Mouse (Mus musculus) hindbrain, embryonic 11.5 days (tissue): Measurements from ENCODE around the gene Hsdl2. TPM values are rescaled to one million over a fixed set of nuclear protein-coding genes. Genes with fewer than 3 reads are reported as not detected.

ENCODE experiments used
- ATAC-seq: fragments of 200-750 bp; cut with Nextera tagmentation; 2 replicates; pipeline ENCODE4 v1.8.0; 2017; ENCODE audit warnings: mild to moderate bottlenecking, moderate TSS enrichment, moderate library complexity; ENCODE audit not compliant: low FRiP score
- DNase-seq: peaks from one replicate; pipeline ENCODE4 v3.0.0-alpha.2; 2015; ENCODE audit warnings: low spot score
- H3K27ac ChIP-seq: fragments of 300-500 bp; sonication (generic); 2 replicates; pipeline ENCODE4 v1.5.1; 2014; ENCODE audit warnings: mild to moderate bottlenecking, low read depth, low read length
- H3K27me3 ChIP-seq: fragments of 300-500 bp; sonication (generic); 2 replicates; pipeline ENCODE4 v1.6.1; 2014; ENCODE audit warnings: mild to moderate bottlenecking, low read length, moderate library complexity, mixed read lengths; ENCODE audit not compliant: control insufficient read depth, insufficient read depth
- H3K36me3 ChIP-seq: fragments of 300-500 bp; sonication (generic); 2 replicates; pipeline ENCODE4 v1.6.1; 2014; ENCODE audit warnings: mild to moderate bottlenecking, low read length, moderate library complexity, mixed read lengths; ENCODE audit not compliant: control insufficient read depth, insufficient read depth
- H3K4me1 ChIP-seq: fragments of 300-500 bp; sonication (generic); replicated peaks from 2 replicates; pipeline ENCODE4 v1.6.1; 2014; ENCODE audit warnings: low read length, mixed read lengths; ENCODE audit not compliant: control insufficient read depth, insufficient read depth
- H3K4me2 ChIP-seq: fragments of 300-500 bp; sonication (generic); replicated peaks from 2 replicates; pipeline ENCODE4 v1.6.1; 2014; ENCODE audit warnings: mild to moderate bottlenecking, low read depth, low read length
- H3K4me3 ChIP-seq: fragments of 300-500 bp; sonication (generic); 2 replicates; pipeline ENCODE4 v1.5.1; 2014; ENCODE audit warnings: low read depth, low read length
- H3K9ac ChIP-seq: fragments of 300-500 bp; sonication (generic); 2 replicates; pipeline ENCODE4 v1.6.1; 2014; ENCODE audit warnings: low read depth, low read length
- H3K9me3 ChIP-seq: fragments of 300-500 bp; sonication (generic); 2 replicates; pipeline ENCODE4 v1.6.1; 2016; ENCODE audit warnings: low read length; ENCODE audit not compliant: control insufficient read depth
- WGBS: fragments of 180-500 bp; shearing (Covaris S2); extraction: QIAGEN DNeasy Blood & Tissue Kit; methylation state at CpG from one replicate; pipeline ENCODE4 v1.1.7; 2014; 5-methylcytosine and 5-hydroxymethylcytosine counted together
- polyA plus RNA-seq: library from polyadenylated mRNA; unstranded; fragments of >200 nt; fragmentation: Nextera tagmentation; extraction: Ambion mirVana; gene quantifications from 2 replicates; pipeline ENCODE4 v1.2.1, GENCODE M21; 2014

The Hsdl2 gene
- polyA plus RNA-seq, 1 experiment from 2014 or later, result 39.4 TPM

GRCm38 (mm10) chr4:59628255-59628654, 46.9 kb downstream of the Hsdl2 start:
- Histone ChIP-seq H3K9ac (no peak overlapping the region; the same call in 1 of the 2 replicates), H3K4me3 (0 out of 2 replicates have a peak overlapping the region, but pooled peaks have one; percentile 8), H3K4me1 (peaks cover 3% of the 10 kb centered on the region; the same call in 1 of the 2 replicates), H3K4me2 (peak overlapping the region; percentile 27), H3K36me3 (no peaks in the 10 kb centered on the region), H3K27me3 (no peaks in the 10 kb centered on the region), H3K27ac (no peak overlapping the region), H3K9me3 (no peaks in the 10 kb centered on the region)
- 62% methylated on average over 4 of the region's 4 CpGs for WGBS
- ATAC-seq (no peak), DNase-seq (no peak)

DNA sequence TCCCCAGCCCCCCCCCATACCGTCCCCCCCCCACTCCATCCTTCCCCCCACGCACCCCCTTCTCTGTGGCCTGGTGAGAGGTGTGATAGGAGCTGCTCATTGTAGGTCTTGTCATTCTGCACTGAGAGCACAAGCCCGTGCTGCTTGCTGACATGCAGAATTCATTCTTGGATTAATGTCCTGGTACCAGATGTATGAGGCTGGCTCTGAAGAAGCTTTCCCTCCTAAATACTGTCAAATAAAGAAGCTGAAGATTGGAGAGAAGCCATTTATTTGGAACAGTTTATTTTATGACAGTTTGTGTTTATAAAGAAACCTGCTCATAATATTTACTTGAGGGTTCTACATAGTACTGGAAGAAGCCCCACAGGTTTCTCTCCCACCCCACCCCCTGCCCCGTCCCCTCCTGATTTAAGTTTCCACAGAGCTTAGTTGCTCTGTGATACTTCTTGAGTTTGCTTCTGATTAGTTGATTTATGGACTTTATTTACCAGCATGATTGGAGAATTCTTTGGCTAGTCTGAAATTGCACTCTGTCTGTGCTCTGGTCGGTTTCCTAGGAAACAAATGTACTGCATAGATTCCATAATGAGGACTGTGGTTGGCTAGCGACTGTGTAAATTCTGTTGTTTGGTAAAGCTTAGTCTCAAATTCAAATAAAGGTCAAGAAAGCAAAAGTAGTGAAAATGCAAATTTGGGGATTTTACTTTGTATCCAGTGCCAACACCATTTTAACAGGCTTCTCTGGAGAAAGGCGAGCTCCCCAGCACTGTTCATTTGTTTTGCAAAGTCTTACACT, 47.9 kb downstream of the Hsdl2 start:
- DNase-seq (peak; percentile 42), ATAC-seq (peak; percentile 34)
- WGBS, result 21% methylated on average over 7 of the region's 7 CpGs
- Histone ChIP-seq H3K36me3 (no peaks in the 10 kb centered on the region), H3K9me3 (no peaks in the 10 kb centered on the region), H3K27me3 (no peaks in the 10 kb centered on the region), H3K4me1 (peaks cover 3% of the 10 kb centered on the region; the same call in 1 of the 2 replicates), H3K4me3 (no peak overlapping the region), H3K4me2 (peak overlapping the region; percentile 25; the same call in 1 of the 2 replicates), H3K9ac (no peak overlapping the region), H3K27ac (peak overlapping the region; percentile 33; the same call in 1 of the 2 replicates)

- no peak overlapping the region; the same call in 1 of the 2 replicates for H3K27ac ChIP-seq
- ATAC-seq (no peak), DNase-seq (no peak)
- H3K9me3 ChIP-seq, result no peaks in the 10 kb centered on the region
- no peak overlapping the region for H3K4me2 ChIP-seq
- H3K4me1 ChIP-seq, result peaks cover 3% of the 10 kb centered on the region; the same call in 1 of the 2 replicates
- no peak overlapping the region for H3K9ac ChIP-seq
- no peaks in the 10 kb centered on the region for H3K27me3 ChIP-seq
- H3K36me3 ChIP-seq, result no peaks in the 10 kb centered on the region
- no peak overlapping the region for H3K4me3 ChIP-seq
- whole genome bisulfite sequencing, result 56% methylated on average over 9 of the region's 9 CpGs
These were observed 48.8 kb downstream of the Hsdl2 start for GRCm38 (mm10) chr4:59630122-59630521.

GRCm38 (mm10) chr4:59634532-59634931, 53.2 kb downstream of the Hsdl2 start:
- 50% methylated on average over 1 of the region's 1 CpGs for WGBS
- Histone ChIP-seq H3K4me3 (no peak overlapping the region), H3K4me2 (no peak overlapping the region), H3K4me1 (no peaks in the 10 kb centered on the region), H3K9me3 (no peaks in the 10 kb centered on the region), H3K27me3 (no peaks in the 10 kb centered on the region), H3K9ac (no peak overlapping the region), H3K27ac (no peak overlapping the region), H3K36me3 (no peaks in the 10 kb centered on the region)
- DNase-seq (no peak), ATAC-seq (no peak)

GRCm38 (mm10) chr4:59639163-59639562, 57.8 kb downstream of the Hsdl2 start:
- Histone ChIP-seq H3K27me3 (no peaks in the 10 kb centered on the region), H3K9ac (no peak overlapping the region), H3K27ac (no peak overlapping the region), H3K9me3 (no peaks in the 10 kb centered on the region), H3K4me2 (no peak overlapping the region), H3K4me3 (no peak overlapping the region), H3K4me1 (no peaks in the 10 kb centered on the region), H3K36me3 (no peaks in the 10 kb centered on the region)
- DNase-seq, result no peak
- no peak for ATAC-seq

- ATAC-seq (no peak), DNase-seq (no peak)
- Histone ChIP-seq H3K4me1 (no peaks in the 10 kb centered on the region), H3K4me2 (no peak overlapping the region), H3K27me3 (no peaks in the 10 kb centered on the region), H3K9me3 (no peaks in the 10 kb centered on the region), H3K27ac (no peak overlapping the region), H3K36me3 (no peaks in the 10 kb centered on the region), H3K9ac (no peak overlapping the region), H3K4me3 (no peak overlapping the region)
- 94% methylated on average over 2 of the region's 2 CpGs for WGBS
These were observed 59.4 kb downstream of the Hsdl2 start for GRCm38 (mm10) chr4:59640720-59641119.

GRCm38 (mm10) chr4:59642039-59642438, 60.7 kb downstream of the Hsdl2 start:
- Histone ChIP-seq H3K9me3 (no peaks in the 10 kb centered on the region), H3K36me3 (no peaks in the 10 kb centered on the region), H3K4me1 (no peaks in the 10 kb centered on the region), H3K4me2 (no peak overlapping the region), H3K4me3 (no peak overlapping the region), H3K9ac (no peak overlapping the region), H3K27ac (no peak overlapping the region), H3K27me3 (no peaks in the 10 kb centered on the region)
- ATAC-seq (no peak), DNase-seq (no peak)
- WGBS, result 89% methylated on average over 3 of the region's 3 CpGs

DNA sequence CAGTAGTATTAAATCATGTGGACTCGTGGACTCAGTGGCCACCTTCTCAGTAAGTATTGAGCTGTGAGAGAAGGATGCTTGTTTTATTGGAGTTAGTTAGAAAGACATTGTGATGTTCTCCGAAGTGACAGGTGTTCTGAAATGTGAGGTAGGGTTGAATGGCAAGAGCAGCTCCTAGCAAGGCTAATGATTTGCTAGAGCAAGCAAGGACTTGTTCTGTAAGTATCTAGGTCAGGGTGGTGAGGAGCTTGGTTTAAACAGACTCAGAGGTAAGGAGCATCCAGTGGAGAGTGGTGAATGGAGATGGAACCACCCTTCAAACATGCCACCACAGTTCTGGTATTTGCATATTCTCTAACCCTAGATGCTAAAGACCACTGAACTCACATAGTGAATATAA, 61.3 kb downstream of the Hsdl2 start:
- Histone ChIP-seq H3K9me3 (no peaks in the 10 kb centered on the region), H3K4me2 (no peak overlapping the region), H3K27me3 (no peaks in the 10 kb centered on the region), H3K27ac (no peak overlapping the region), H3K4me1 (no peaks in the 10 kb centered on the region), H3K9ac (no peak overlapping the region), H3K4me3 (no peak overlapping the region), H3K36me3 (no peaks in the 10 kb centered on the region)
- 93% methylated on average over 2 of the region's 2 CpGs for WGBS
- DNase-seq (no peak), ATAC-seq (no peak)

- H3K4me3 ChIP-seq, result no peak overlapping the region
- H3K9ac ChIP-seq, result no peak overlapping the region
- ATAC-seq (no peak), DNase-seq (no peak)
- no peaks in the 10 kb centered on the region for H3K36me3 ChIP-seq
- WGBS, result 87% methylated on average over 3 of the region's 3 CpGs
- H3K4me1 ChIP-seq, result no peaks in the 10 kb centered on the region
- no peaks in the 10 kb centered on the region for H3K9me3 ChIP-seq
- no peak overlapping the region for H3K27ac ChIP-seq
- H3K4me2 ChIP-seq, result no peak overlapping the region
- H3K27me3 ChIP-seq, result no peaks in the 10 kb centered on the region
These were observed 63.1 kb downstream of the Hsdl2 start for GRCm38 (mm10) chr4:59644431-59644830.
